Mouse (Mus musculus): Measurements from ENCODE around the gene Ptgis. TPM values are rescaled to one million over a fixed set of nuclear protein-coding genes. Genes with fewer than 3 reads are reported as not detected.
"Not testable (repeated sequence)": the region's sequence is repeated elsewhere in the genome, so short reads cannot be mapped to it uniquely, and the experiment has no call there.

The Ptgis gene
- total RNA-seq, 1 experiment from 2014 or later, result 24.9 TPM

GRCm38 (mm10) chr2:167232132-167233008, 8.0 kb downstream of the Ptgis start:
- peak; percentile 84 for DNase-seq

GRCm38 (mm10) chr2:167230554-167230953, 9.8 kb downstream of the Ptgis start:
- DNase-seq, result peak; percentile 62

- DNase-seq, result no peak
Observed at GRCm38 (mm10) chr2:167224937-167225336, 15.5 kb downstream of the Ptgis start.

- no peak for DNase-seq
Observed at GRCm38 (mm10) chr2:167224194-167224593, 16.2 kb downstream of the Ptgis start.

GRCm38 (mm10) chr2:167222152-167222551, 18.3 kb downstream of the Ptgis start:
- peak; percentile 76 for DNase-seq

GRCm38 (mm10) chr2:167221159-167221845, 19.1 kb downstream of the Ptgis start:
- DNase-seq, result no peak

- no peak for DNase-seq
Observed at GRCm38 (mm10) chr2:167220736-167221135, 19.7 kb downstream of the Ptgis start.

GRCm38 (mm10) chr2:167219154-167219775, 21.1 kb downstream of the Ptgis start:
- DNase-seq, result peak; percentile 83

- no peak for DNase-seq
Observed at GRCm38 (mm10) chr2:167213666-167214065, 26.7 kb downstream of the Ptgis start.

GRCm38 (mm10) chr2:167213076-167213475, 27.3 kb downstream of the Ptgis start:
- DNase-seq, result peak; percentile 39

GRCm38 (mm10) chr2:167212551-167212950, 27.9 kb downstream of the Ptgis start:
- no peak for DNase-seq

GRCm38 (mm10) chr2:167212089-167212488, 28.3 kb downstream of the Ptgis start:
- DNase-seq, result no peak

- peak; percentile 35 for DNase-seq
Observed at GRCm38 (mm10) chr2:167209900-167210299, 30.5 kb downstream of the Ptgis start.

GRCm38 (mm10) chr2:167208984-167209383, 31.4 kb downstream of the Ptgis start:
- no peak for DNase-seq

GRCm38 (mm10) chr2:167205918-167206629, 34.3 kb downstream of the Ptgis start:
- DNase-seq, result no peak

- not testable (repeated sequence) for DNase-seq
Observed at GRCm38 (mm10) chr2:167204686-167205085, 35.7 kb downstream of the Ptgis start.

GRCm38 (mm10) chr2:167203505-167204166, 36.8 kb downstream of the Ptgis start:
- no peak for DNase-seq

- peak; percentile 35 for DNase-seq
Observed at GRCm38 (mm10) chr2:167201463-167202291, 38.7 kb downstream of the Ptgis start.

- DNase-seq, result no peak
Observed at GRCm38 (mm10) chr2:167198660-167199427, 41.6 kb downstream of the Ptgis start.

- no peak for DNase-seq
Observed at GRCm38 (mm10) chr2:167193361-167193760, 47.0 kb downstream of the Ptgis start.

All from adrenal gland, postnatal 25 days (tissue).